Mouse (Mus musculus) forebrain, embryonic 12.5 days (tissue): ENCODE results near the gene Blvrb. TPM values are rescaled to one million over a fixed set of nuclear protein-coding genes. Genes with fewer than 3 reads are reported as not detected.
"Not testable (repeated sequence)": the region's sequence is repeated elsewhere in the genome, so short reads cannot be mapped to it uniquely, and the experiment has no call there.

Experiments used
- ATAC-seq: fragments of 200-750 bp; cut with Nextera tagmentation; 2 replicates; pipeline ENCODE4 v1.8.0; 2017; ENCODE audit warnings: moderate TSS enrichment; ENCODE audit not compliant: low FRiP score
- H3K27ac ChIP-seq: fragments of 300-500 bp; sonication (generic); 2 replicates; pipeline ENCODE4 v1.5.1; 2016; ENCODE audit warnings: mild to moderate bottlenecking
- H3K27me3 ChIP-seq: fragments of 300-500 bp; sonication (generic); 2 replicates; pipeline ENCODE4 v1.6.1; 2016; ENCODE audit warnings: mild to moderate bottlenecking
- H3K36me3 ChIP-seq: fragments of 300-500 bp; sonication (generic); replicated peaks from 2 replicates; pipeline ENCODE4 v1.6.1; 2016; ENCODE audit warnings: mild to moderate bottlenecking
- H3K4me1 ChIP-seq: fragments of 300-500 bp; sonication (generic); 2 replicates; pipeline ENCODE4 v1.6.1; 2016
- H3K4me2 ChIP-seq: fragments of 300-500 bp; sonication (generic); 2 replicates; pipeline ENCODE4 v1.6.1; 2016; ENCODE audit warnings: mild to moderate bottlenecking, moderate library complexity
- H3K4me3 ChIP-seq: fragments of 300-500 bp; sonication (generic); replicated peaks from 2 replicates; pipeline ENCODE4 v1.5.1; 2016; ENCODE audit warnings: mild to moderate bottlenecking
- H3K9ac ChIP-seq: fragments of 300-500 bp; sonication (generic); 2 replicates; pipeline ENCODE4 v1.6.1; 2016; ENCODE audit warnings: mild to moderate bottlenecking
- H3K9me3 ChIP-seq: fragments of 300-500 bp; sonication (generic); 2 replicates; pipeline ENCODE4 v1.6.1; 2016
- WGBS: fragments of 180-500 bp; shearing (Covaris S2); methylation state at CpG from one replicate; pipeline ENCODE4 v1.1.7; 2016; 5-methylcytosine and 5-hydroxymethylcytosine counted together
- polyA plus RNA-seq: library from polyadenylated mRNA; unstranded; fragments of >200 nt; fragmentation: Nextera tagmentation; extraction: Ambion mirVana; gene quantifications from 2 replicates; pipeline ENCODE4 v1.2.1, GENCODE M21; 2016

The Blvrb gene
- polyA plus RNA-seq, 1 experiment from 2014 or later = 22.2 TPM

DNA sequence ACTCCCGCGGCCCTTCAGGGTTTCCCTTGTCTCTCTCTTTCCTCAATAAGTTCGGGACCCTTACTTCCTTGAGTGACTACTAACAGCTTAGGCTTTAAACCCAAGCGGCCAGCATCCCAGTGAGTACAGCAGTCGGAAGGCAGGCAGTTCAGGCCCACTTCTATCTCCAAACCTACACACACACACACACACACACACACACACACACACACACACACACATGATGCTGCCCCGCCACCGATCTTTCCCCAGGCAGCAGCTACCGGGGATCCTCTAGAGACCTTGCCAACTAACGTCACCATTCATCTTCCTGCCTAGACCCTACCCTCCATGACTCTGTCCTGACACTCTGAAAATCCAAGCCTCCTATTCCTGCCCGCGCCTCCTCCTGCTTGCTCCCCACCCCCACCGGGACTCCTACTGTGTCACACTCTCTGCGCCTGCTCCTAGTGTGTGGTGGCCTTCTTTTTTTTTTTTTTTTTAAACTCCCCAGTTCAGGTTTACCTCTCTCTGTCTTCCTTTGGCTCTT is 40.0 kb downstream of the Blvrb start:
- WGBS = 2% methylated on average over 13 of the region's 13 CpGs
- H3K4me1 ChIP-seq = peaks cover 25% of the 10 kb centered on the region
- H3K4me2 ChIP-seq = peak overlapping the region; percentile 65
- no peaks in the 10 kb centered on the region for H3K9me3 ChIP-seq
- H3K4me3 ChIP-seq = peak overlapping the region; percentile 77
- peak overlapping the region; percentile 71 for H3K9ac ChIP-seq
- no peaks in the 10 kb centered on the region for H3K36me3 ChIP-seq
- peak overlapping the region; percentile 93 for H3K27ac ChIP-seq
- ATAC-seq = no peak
- peaks cover 18% of the 10 kb centered on the region for H3K27me3 ChIP-seq

DNA sequence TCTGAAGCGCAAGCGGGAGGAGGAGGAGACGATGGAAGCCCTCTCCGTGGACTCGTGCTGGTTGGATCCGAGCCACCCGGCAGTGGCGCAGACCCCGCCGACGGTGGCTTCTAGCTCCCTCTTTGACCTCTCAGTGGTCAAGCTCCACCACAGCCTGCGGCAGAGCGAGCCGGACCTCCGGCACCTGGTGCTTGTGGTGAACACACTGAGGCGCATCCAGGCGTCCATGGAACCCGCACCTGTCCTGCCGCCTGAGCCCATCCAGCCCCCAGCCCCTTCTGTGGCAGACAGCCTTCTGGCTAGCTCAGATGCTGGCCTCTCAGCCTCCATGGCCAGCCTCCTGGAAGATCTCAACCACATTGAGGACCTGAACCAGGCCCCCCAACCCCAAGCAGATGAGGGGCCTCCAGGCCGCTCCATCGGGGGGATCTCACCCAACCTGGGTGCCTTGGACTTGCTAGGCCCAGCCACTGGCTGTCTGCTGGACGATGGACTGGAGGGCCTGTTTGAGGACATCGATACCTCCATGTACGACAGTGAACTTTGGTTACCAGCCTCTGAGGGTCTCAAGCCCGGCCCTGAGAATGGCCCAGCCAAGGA is 41.6 kb downstream of the Blvrb start:
- H3K4me2 ChIP-seq = no peak overlapping the region
- WGBS = 91% methylated on average over 25 of the region's 25 CpGs
- H3K4me3 ChIP-seq = no peak overlapping the region
- H3K9ac ChIP-seq = no peak overlapping the region
- no peaks in the 10 kb centered on the region for H3K36me3 ChIP-seq
- H3K27ac ChIP-seq = no peak overlapping the region
- peaks cover 25% of the 10 kb centered on the region for H3K4me1 ChIP-seq
- peaks cover 18% of the 10 kb centered on the region for H3K27me3 ChIP-seq
- no peak for ATAC-seq
- H3K9me3 ChIP-seq = no peaks in the 10 kb centered on the region

DNA sequence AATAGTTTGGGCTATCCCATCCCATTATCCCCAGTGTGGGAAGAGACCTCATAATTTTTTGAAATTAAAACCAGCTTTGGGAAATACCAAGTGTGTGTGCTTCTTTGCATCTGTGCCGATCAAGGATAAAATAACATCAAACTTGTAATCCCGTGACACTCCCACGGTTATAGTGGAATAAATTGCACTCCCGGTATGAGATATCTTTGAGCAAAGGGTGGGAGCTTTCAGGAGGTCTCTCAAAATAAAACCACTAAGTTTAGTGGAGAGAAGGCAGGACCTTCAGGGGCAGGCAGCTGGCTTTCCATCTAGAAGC is 42.4 kb downstream of the Blvrb start:
- no peaks in the 10 kb centered on the region for H3K9me3 ChIP-seq
- H3K9ac ChIP-seq = peak overlapping the region; percentile 66
- H3K4me3 ChIP-seq = peak overlapping the region; percentile 43
- ATAC-seq = no peak
- H3K27ac ChIP-seq = peak overlapping the region; percentile 77
- peaks cover 25% of the 10 kb centered on the region for H3K4me1 ChIP-seq
- H3K36me3 ChIP-seq = no peaks in the 10 kb centered on the region
- peak overlapping the region; percentile 64 for H3K4me2 ChIP-seq
- WGBS = 40% methylated on average over 4 of the region's 4 CpGs
- H3K27me3 ChIP-seq = peaks cover 16% of the 10 kb centered on the region

DNA sequence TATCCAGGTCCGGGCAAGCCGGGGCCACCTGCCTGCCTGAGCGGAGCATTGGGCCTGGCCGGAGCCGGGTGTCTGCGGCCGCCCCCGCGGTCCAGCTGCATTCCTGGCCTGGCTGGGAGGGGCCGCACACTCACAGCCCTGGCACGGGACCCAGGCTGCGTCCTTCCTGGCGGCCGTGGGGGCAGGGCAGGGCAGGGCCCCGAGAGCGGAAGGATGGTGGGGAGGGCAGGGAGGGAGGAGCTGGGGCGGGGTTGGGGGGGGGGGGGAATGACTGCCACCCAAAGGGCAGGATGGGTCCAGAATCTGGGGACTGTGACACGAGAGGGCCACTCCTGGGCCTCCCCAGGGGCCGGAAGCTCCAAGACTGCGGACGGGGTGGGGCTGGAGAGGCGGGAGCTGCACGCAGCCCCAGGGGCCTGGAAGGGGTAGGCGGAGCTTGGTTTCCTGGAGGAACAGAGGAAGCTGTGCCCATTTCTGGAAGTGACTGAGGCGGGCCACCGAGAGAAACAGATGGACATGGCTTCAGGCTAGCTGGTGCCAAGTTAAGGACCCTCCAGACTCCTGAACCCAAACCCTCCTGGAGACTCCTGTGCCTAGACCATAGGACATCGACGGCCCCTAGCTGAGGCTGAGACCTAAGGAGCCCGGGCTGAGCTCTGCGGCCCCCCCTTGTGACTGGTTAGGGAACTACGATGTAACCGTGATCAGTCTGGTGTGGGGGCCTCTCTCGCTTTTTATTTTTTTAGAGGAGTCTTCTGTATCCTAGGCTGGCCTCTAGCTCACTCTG is 43.0 kb downstream of the Blvrb start:
- under 1% methylated on average over 27 of the region's 33 CpGs for WGBS

DNA sequence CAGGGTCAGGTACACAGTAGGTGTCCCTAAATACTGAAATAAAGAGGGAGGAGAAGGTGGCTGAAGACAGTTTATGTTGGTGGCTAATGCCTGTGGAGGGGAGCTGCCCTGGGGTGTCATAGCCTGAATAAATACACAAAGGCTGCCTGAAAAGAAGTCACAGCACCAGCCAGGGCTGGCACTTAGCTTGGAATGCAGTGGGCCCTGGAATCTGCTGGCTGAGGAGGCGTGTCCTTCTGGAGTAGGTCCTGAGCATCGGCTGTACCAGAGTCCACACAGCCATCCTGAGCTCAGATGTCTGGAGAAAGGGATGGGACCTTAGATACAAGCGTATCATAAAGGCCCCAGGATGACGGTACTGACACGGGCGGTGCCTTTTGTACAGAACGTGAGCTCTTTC is 44.1 kb downstream of the Blvrb start:
- no peak for ATAC-seq
- H3K27me3 ChIP-seq = peaks cover 12% of the 10 kb centered on the region
- H3K27ac ChIP-seq = no peak overlapping the region
- H3K4me2 ChIP-seq = no peak overlapping the region
- no peaks in the 10 kb centered on the region for H3K36me3 ChIP-seq
- peaks cover 22% of the 10 kb centered on the region for H3K4me1 ChIP-seq
- no peak overlapping the region for H3K4me3 ChIP-seq
- 83% methylated on average over 7 of the region's 7 CpGs for WGBS
- H3K9ac ChIP-seq = no peak overlapping the region
- H3K9me3 ChIP-seq = no peaks in the 10 kb centered on the region

More for the DNA sequence above, 43.0 kb downstream of the Blvrb start:
- Histone ChIP-seq H3K4me2 (peak overlapping the region; percentile 64), H3K27me3 (peaks cover 12% of the 10 kb centered on the region), H3K27ac (peak overlapping the region; percentile 77), H3K9me3 (no peaks in the 10 kb centered on the region), H3K36me3 (no peaks in the 10 kb centered on the region), H3K4me3 (peak overlapping the region; percentile 43), H3K4me1 (peaks cover 25% of the 10 kb centered on the region), H3K9ac (peak overlapping the region; percentile 66)
- 0 out of 2 replicates have a peak, but pooled peaks have one; percentile 17 for ATAC-seq

DNA sequence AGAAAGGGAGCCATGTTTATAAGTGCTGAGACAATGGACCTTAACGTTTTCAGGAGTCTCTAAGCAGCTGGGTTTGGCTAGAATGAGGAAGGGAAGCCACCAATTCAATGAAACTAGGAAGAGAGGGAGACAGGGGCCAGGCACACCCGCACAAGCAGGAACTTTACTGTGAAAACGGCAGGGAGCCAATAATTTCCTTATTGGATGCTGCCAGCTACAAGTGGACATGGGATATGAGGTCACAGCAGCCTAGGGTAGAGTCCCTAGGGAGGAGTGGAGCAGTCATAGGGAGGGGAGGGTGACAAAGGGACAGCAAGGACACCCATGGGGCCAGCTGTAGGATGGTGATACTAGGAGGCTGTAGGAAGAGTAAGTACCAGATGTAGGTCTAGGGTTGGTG is 45.2 kb downstream of the Blvrb start:
- H3K9ac ChIP-seq = no peak overlapping the region
- H3K4me3 ChIP-seq = no peak overlapping the region
- peaks cover 16% of the 10 kb centered on the region for H3K4me1 ChIP-seq
- ATAC-seq = no peak
- 82% methylated on average over 3 of the region's 3 CpGs for WGBS
- no peaks in the 10 kb centered on the region for H3K36me3 ChIP-seq
- H3K9me3 ChIP-seq = no peaks in the 10 kb centered on the region
- peaks cover 12% of the 10 kb centered on the region for H3K27me3 ChIP-seq
- H3K27ac ChIP-seq = no peak overlapping the region
- no peak overlapping the region for H3K4me2 ChIP-seq

DNA sequence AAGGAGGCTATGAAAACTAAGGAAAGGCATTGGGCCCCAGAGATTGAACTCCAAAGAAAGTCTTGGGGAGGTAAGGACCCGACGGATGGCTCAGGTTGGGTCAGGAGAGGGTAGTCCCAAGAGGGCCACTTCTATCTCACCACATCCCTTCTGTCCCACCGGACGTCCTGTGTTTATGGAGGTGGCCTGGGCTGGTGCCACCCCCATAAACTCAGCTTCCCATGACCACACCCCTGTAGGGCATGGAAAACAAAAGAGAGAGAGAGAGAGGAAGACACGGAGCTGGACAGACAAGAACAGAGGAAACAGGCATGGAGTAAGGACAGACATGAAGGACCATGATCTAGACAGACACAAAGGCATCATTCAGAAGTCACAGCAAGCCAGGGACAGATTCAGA is 45.7 kb downstream of the Blvrb start:
- Histone ChIP-seq H3K36me3 (no peaks in the 10 kb centered on the region), H3K27me3 (peaks cover 12% of the 10 kb centered on the region), H3K4me2 (no peak overlapping the region), H3K27ac (no peak overlapping the region), H3K9ac (no peak overlapping the region), H3K9me3 (no peaks in the 10 kb centered on the region), H3K4me3 (no peak overlapping the region), H3K4me1 (peaks cover 11% of the 10 kb centered on the region)
- ATAC-seq = no peak
- WGBS = 86% methylated on average over 5 of the region's 5 CpGs

DNA sequence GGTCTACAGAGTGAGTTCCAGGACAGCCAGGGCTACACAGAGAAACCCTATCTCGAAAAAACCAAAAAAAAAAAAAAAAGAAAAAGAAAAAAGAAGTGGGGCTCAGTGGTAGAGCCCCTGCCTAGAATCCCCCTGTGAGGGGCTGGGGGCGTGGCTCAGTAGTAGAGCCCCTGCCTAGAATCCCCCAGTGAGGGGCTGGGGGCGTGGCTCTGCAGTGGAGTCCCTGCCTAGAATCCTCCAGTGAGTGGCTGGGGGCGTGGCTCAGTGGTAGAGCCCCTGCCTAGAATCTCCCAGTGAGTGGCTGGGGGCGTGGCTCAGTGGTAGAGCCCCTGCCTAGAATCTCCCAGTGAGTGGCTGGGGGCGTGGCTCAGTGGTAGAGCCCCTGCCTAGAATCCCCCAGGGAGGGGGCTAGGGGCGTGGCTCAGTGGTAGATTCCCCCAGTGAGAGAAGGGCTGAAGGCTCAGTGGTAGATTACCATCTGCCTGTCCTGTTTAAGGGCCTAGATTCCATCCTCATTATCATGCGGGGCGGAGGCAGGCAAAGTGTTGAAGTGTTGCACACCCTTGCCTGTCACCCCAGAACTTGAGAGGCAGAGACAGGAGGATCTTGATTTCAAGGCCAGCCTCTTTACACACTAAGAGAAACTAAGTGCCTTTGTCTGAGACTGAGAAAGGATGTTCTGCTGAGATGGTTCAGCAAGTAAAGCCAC is 47.0 kb downstream of the Blvrb start:
- H3K4me1 ChIP-seq = peaks cover 11% of the 10 kb centered on the region
- not testable (repeated sequence) for H3K9ac ChIP-seq, H3K9me3 ChIP-seq, H3K4me3 ChIP-seq, H3K27ac ChIP-seq, H3K4me2 ChIP-seq, ATAC-seq, H3K27me3 ChIP-seq, H3K36me3 ChIP-seq
- WGBS = 88% methylated on average over 9 of the region's 9 CpGs

DNA sequence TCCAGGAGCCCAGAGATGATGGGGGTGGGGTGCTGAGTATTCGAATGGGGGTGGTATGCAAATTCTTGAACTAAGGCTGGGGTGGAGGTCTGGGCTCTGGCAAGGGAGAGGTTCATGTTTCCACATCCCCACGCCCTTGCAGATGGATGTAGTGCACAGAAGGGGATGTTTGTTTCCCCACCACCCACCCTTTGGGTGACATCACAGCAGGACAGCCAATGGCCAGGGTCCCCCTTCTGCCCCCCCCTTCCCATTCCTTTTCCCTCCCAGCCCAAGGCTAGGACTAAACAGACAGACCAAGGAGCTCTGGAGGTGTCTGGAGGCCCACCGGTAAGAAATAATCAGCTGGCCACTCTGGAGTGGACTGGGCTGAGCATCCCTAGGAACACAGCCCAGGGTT is 51.3 kb downstream of the Blvrb start, which contains the start of gene Prx:
Gene Prx (plus strand): TSS at position 289 of the 400 bp plus-strand sequence.
- ATAC-seq = no peak
- Histone ChIP-seq H3K4me3 (no peak within 1 kb of the TSS), H3K4me1 (no peaks in the 10 kb centered on the region), H3K36me3 (no peaks in the 10 kb centered on the region), H3K27ac (no peak within 1 kb of the TSS), H3K4me2 (no peak within 1 kb of the TSS), H3K27me3 (no peaks in the 10 kb centered on the region), H3K9ac (no peak within 1 kb of the TSS), H3K9me3 (no peaks in the 10 kb centered on the region)
- WGBS = 57% methylated on average over 3 of the region's 3 CpGs

DNA sequence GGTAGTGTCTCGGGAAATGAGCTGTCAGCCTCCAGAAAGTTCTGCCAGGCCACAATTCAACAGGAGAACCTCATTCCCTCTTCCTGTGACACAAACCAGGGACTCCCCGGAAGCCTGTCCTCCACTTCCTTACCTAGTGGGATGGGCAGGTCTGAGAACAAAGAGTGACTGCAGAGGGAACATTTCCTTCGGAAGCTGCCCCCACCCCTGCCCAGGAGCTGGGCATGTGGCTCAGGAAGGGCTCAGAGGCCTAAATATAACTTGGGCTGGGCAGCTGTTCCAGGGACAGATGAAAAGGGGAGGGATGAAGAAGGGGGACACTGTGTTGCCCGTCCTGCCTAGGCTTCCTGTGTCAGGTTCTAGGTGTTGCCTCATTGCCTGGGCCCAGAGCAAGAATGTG is 53.8 kb downstream of the Blvrb start:
- ATAC-seq = no peak
- no peak overlapping the region for H3K4me2 ChIP-seq
- WGBS = 80% methylated on average over 4 of the region's 4 CpGs
- H3K36me3 ChIP-seq = no peaks in the 10 kb centered on the region
- H3K9ac ChIP-seq = no peak overlapping the region
- H3K4me1 ChIP-seq = no peaks in the 10 kb centered on the region
- H3K4me3 ChIP-seq = no peak overlapping the region
- no peaks in the 10 kb centered on the region for H3K9me3 ChIP-seq
- no peaks in the 10 kb centered on the region for H3K27me3 ChIP-seq
- no peak overlapping the region for H3K27ac ChIP-seq

DNA sequence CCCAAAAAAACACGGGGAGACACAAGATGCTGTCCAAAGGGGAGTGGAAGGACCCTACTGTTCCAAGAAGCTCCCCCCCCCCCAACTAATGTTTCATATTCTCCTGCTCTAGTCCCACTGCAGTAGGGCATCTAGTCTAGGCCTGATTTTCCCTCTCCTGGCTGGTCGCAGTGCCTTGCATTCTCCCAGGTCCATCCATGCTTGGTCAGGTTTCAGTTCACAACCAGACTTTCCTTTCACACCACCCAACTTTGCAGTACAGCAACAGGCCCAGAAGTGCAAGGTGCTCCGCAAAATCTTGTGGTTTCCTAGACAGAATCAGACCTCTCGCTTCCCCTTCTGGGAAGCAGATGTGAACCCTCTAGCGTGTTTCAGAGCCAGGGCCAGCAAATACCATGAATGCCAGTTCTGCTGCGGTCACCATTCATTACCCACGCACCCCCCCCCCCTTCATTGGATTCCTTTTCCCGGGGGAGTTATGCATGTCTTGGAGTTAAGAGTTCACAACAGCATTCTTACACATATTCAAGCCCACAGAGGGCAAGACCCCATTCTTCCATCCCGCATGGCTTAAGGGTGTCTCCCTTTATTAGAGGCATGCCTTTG is 59.1 kb downstream of the Blvrb start:
- Histone ChIP-seq H3K4me3 (peak overlapping the region; percentile 55; the same call in 1 of the 2 replicates), H3K27me3 (no peaks in the 10 kb centered on the region), H3K36me3 (no peaks in the 10 kb centered on the region), H3K27ac (peak overlapping the region; percentile 97), H3K4me2 (peak overlapping the region; percentile 64), H3K9ac (0 out of 2 replicates have a peak overlapping the region, but pooled peaks have one; percentile 68), H3K9me3 (no peaks in the 10 kb centered on the region), H3K4me1 (peaks cover 13% of the 10 kb centered on the region)
- WGBS = 51% methylated on average over 9 of the region's 9 CpGs
- no peak for ATAC-seq
